Mouse (Mus musculus) ES-E14 (cell line): ENCODE results near the gene Ifi205.

ENCODE experiments used
- CHD2 ChIP-seq: IDR thresholded peaks from 2 replicates; pipeline ENCODE4 v1.6.1; 2014; ENCODE audit warnings: mild to moderate bottlenecking, low read depth, low read length, inconsistent platforms
- HCFC1 ChIP-seq: IDR thresholded peaks from 2 replicates; pipeline ENCODE4 v1.6.1; 2012; ENCODE audit warnings: low read length, inconsistent platforms, borderline replicate concordance; ENCODE audit not compliant: insufficient read depth
- MAFK ChIP-seq: IDR thresholded peaks from 2 replicates; pipeline ENCODE4 v1.6.1; 2014; ENCODE audit warnings: mild to moderate bottlenecking, low read depth, low read length, inconsistent platforms; ENCODE audit not compliant: insufficient read depth
- ZC3H11A ChIP-seq: IDR thresholded peaks from 2 replicates; pipeline ENCODE4 v1.6.1; 2012; ENCODE audit warnings: low read depth, mild to moderate bottlenecking, inconsistent platforms, low read length, borderline replicate concordance

- TF ChIP-seq MAFK, result no peak
- TF ChIP-seq HCFC1, result no peak
- TF ChIP-seq CHD2, result no peak
- TF ChIP-seq ZC3H11A, result no peak
Observed at GRCm38 (mm10) chr1:173995003-173995402, 36.6 kb downstream of the Ifi205 start.
